Mouse (Mus musculus) midbrain, embryonic 10.5 days (tissue): Measurements from ENCODE around the gene Utp4. TPM values are rescaled to one million over a fixed set of nuclear protein-coding genes. Genes with fewer than 3 reads are reported as not detected.
"Not testable (repeated sequence)": the region's sequence is repeated elsewhere in the genome, so short reads cannot be mapped to it uniquely, and the experiment has no call there.

Experiments
- DNase-seq: peaks from one replicate; pipeline ENCODE4 v3.0.0-alpha.2; 2017; ENCODE audit warnings: low spot score
- H3K27ac ChIP-seq: fragments of 300-500 bp; sonication (generic); replicated peaks from 2 replicates; pipeline ENCODE4 v1.5.1; 2016; ENCODE audit warnings: mild to moderate bottlenecking
- H3K27me3 ChIP-seq: fragments of 300-500 bp; sonication (generic); 2 replicates; pipeline ENCODE4 v1.6.1; 2016; ENCODE audit warnings: low read depth, mild to moderate bottlenecking; ENCODE audit not compliant: poor library complexity, severe bottlenecking
- H3K36me3 ChIP-seq: fragments of 300-500 bp; sonication (generic); 2 replicates; pipeline ENCODE4 v1.6.1; 2016; ENCODE audit warnings: mild to moderate bottlenecking, moderate library complexity
- H3K4me1 ChIP-seq: fragments of 300-500 bp; sonication (generic); 2 replicates; pipeline ENCODE4 v1.6.1; 2016
- H3K4me3 ChIP-seq: fragments of 300-500 bp; sonication (generic); 2 replicates; pipeline ENCODE4 v1.5.1; 2016; ENCODE audit warnings: mild to moderate bottlenecking, moderate library complexity
- H3K9me3 ChIP-seq: fragments of 300-500 bp; sonication (generic); replicated peaks from 2 replicates; pipeline ENCODE4 v1.6.1; 2016; ENCODE audit warnings: mild to moderate bottlenecking
- WGBS: fragments of 180-500 bp; shearing (Covaris S2); methylation state at CpG from one replicate; pipeline ENCODE4 v1.1.7; 2016; 5-methylcytosine and 5-hydroxymethylcytosine counted together
- polyA plus RNA-seq: library from polyadenylated mRNA; unstranded; fragments of >200 nt; fragmentation: Nextera tagmentation; extraction: Ambion mirVana; gene quantifications from 2 replicates; pipeline ENCODE4 v1.2.1, GENCODE M21; 2016

The Utp4 gene
- polyA plus RNA-seq, 1 experiment from 2014 or later: 93.7 TPM

DNA sequence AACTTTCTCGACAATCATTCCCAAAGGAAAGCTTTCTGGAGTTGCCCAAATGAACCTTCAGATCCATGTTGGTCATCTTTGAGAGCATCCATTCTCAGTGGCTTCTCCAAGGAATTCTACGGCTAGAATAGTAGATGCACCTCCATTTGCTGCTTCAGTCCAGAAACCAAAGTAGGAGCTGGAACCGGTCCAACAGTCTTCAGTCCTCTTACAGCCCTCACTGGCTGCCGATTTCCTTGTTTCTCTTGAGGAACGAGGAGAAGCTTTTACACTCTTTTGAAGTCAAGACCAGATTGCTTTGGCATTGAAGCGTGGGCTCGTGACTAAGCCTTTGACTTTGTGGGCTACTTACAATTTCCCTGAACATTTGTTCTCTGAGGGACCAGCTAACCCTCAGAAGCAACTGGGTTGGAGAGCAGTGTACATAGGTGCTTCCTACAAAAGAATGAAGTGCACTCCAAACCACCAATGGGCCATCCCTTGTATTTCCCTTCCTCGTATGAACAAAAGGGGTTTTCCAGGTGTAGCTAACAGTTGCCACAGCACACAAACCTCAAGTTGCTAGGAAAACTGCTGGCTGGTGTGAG, 13.2 kb upstream of the Utp4 start:
- Histone ChIP-seq H3K27me3 (no peaks in the 10 kb centered on the region), H3K4me1 (no peaks in the 10 kb centered on the region), H3K27ac (no peak overlapping the region), H3K9me3 (no peaks in the 10 kb centered on the region), H3K36me3 (peaks cover 98% of the 10 kb centered on the region), H3K4me3 (no peak overlapping the region)
- no peak for DNase-seq
- WGBS: 96% methylated on average over 8 of the region's 8 CpGs

DNA sequence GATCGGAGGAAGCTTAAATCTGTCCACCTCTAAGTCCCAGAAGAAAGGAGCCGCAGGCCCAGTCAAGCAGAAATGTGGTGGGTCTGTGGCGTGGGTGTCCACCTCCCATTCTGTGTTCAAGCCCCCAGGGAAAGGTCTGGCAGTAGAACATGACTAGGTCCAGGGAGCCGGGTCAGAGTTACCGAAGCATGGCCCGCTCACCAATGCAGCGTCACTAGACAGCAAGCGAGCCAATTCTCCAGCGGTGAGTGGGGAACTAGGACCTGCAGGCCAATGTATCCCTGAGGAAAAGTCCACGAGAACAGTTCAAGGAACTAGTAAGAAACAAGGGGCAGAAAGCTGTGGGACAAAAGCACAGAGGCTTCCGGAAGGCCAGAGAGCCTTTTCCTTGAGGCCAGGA, 9.3 kb upstream of the Utp4 start:
- H3K36me3 ChIP-seq: peaks cover 83% of the 10 kb centered on the region
- not testable (repeated sequence) for DNase-seq, H3K4me1 ChIP-seq, H3K27ac ChIP-seq, H3K9me3 ChIP-seq, H3K27me3 ChIP-seq, H3K4me3 ChIP-seq
- 95% methylated on average over 11 of the region's 11 CpGs for WGBS

DNA sequence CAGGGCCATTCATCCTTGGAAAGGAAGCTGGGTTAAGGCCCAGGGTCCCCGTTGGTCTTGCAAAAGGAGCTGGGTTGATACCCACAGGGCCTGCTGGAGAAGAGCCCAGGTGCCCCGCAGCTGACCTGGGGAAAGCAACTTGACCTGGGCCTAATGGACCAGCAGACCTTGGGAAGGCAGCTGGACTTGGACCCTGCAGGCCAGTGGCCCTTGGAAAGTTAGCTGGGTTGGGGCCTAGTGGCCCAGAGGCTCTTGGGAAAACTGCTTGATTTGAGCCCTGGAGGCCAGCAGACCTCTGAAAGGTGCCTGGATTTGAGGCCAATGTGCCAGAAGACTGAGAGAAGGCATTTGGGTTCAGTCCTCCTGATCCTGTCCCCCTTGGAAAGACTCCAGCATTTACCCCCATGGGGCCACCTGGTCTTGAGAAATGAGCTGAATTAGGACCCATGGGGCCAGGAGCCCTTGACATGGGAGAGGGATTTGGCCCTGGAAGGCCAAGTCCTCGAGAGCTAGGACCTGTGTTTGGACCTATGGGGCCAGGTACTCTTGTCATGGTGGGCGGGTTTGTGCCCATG, 8.5 kb upstream of the Utp4 start:
- 95% methylated on average over 4 of the region's 4 CpGs for WGBS
- H3K36me3 ChIP-seq: peaks cover 82% of the 10 kb centered on the region
- not testable (repeated sequence) for H3K9me3 ChIP-seq, H3K27me3 ChIP-seq, H3K27ac ChIP-seq, H3K4me1 ChIP-seq, H3K4me3 ChIP-seq, DNase-seq

DNA sequence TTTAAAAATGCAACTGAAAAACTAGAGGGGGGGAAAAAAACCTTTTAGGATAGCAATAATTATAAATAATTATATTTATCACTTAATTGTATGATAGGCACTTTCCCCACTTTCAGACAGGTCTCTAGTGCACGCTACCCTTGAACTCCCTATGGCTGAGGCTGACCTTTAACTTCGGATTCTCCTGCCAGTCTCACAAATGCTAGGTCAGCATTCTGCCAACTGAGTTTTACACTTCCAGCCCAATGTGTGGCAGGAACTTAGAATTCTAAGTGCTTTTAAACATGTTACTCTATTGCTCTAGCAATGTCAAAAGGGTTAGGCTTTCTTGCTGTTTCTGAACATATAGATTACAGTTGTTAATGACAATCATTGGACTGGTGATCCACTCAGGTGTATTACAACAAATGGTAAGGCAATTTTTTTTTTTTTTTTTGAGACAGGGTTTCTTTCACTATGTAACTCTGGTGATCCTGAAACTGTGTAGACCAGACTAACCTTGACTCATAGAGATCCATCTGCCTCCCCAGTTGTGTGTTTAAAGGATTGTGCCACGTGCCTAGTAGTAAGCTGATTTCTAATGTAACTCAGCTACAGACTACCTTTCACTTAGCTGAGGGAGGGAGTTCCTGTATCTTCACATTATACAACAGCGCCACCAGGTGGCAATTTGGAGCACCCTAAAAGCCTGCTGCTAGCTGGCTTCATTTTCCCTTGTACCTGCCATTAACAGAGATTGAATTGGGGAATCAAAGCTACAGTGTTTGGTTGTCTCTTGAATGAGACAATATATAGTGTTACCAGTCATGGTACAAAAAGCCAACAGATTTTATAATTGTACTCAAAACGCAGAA, 5.9 kb upstream of the Utp4 start:
- Histone ChIP-seq H3K27ac (no peak overlapping the region), H3K4me1 (peaks cover 23% of the 10 kb centered on the region), H3K36me3 (peaks cover 63% of the 10 kb centered on the region), H3K9me3 (no peaks in the 10 kb centered on the region), H3K4me3 (no peak overlapping the region), H3K27me3 (no peaks in the 10 kb centered on the region)
- WGBS: 60% methylated on average over 5 of the region's 5 CpGs
- peak; percentile 61 for DNase-seq

DNA sequence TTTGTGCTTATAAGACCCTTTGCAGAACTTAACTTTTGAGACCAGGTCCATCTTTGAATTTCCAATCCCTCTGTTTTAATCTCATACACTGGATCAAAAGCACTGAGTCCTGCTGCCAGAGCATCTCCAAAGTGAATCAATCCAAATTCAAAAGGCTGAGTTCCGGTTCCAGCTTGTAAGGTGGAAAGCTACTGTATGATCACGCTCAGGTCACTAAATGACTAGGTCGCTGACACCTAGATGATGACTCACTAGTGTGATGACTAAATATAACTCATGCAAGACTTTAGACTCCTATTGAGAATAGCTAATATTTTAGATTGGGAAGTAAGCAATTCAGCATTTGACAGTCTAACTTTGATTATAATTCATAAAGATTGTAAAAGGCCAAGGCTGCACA, 4.6 kb upstream of the Utp4 start:
- no peak for DNase-seq
- H3K4me3 ChIP-seq: no peak overlapping the region
- no peak overlapping the region for H3K27ac ChIP-seq
- H3K9me3 ChIP-seq: no peaks in the 10 kb centered on the region
- peaks cover 24% of the 10 kb centered on the region for H3K4me1 ChIP-seq
- no peaks in the 10 kb centered on the region for H3K27me3 ChIP-seq
- H3K36me3 ChIP-seq: peaks cover 50% of the 10 kb centered on the region
- WGBS: 91% methylated on average over 3 of the region's 3 CpGs

DNA sequence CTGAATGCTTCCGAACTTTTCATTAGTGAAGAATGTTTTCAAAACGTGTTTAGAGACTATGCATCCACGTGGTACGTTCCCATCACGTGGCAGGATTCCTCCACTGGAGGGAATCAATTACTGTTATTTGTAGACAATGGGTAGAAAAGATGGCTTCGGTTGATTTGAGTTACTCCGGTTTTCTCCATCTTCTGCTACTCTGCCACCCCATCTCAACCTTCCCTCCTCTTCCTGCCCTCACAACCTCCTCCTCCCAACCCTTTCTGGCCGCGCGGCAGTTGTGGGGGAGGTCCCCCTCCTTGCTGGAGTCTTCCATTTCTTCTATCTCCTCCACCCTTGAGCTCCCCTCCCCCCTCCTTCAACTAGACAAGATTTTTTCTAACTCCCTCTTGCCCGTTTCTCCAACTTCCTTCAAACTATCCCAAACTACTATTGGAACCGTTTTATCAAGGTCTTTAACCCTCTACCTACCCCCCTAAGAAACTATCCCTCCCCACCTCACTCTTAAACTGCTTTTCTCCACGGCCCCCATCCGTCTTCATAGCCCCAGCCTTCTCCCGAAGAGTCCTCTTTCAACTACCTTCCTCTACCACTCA, 1.1 kb upstream of the Utp4 start:
- Histone ChIP-seq H3K4me1 (peaks cover 38% of the 10 kb centered on the region), H3K27ac (peak overlapping the region; percentile 100), H3K27me3 (no peaks in the 10 kb centered on the region), H3K36me3 (peaks cover 43% of the 10 kb centered on the region), H3K9me3 (no peaks in the 10 kb centered on the region), H3K4me3 (peak overlapping the region; percentile 99)
- peak; percentile 71 for DNase-seq
- under 1% methylated on average over 15 of the region's 15 CpGs for WGBS

DNA sequence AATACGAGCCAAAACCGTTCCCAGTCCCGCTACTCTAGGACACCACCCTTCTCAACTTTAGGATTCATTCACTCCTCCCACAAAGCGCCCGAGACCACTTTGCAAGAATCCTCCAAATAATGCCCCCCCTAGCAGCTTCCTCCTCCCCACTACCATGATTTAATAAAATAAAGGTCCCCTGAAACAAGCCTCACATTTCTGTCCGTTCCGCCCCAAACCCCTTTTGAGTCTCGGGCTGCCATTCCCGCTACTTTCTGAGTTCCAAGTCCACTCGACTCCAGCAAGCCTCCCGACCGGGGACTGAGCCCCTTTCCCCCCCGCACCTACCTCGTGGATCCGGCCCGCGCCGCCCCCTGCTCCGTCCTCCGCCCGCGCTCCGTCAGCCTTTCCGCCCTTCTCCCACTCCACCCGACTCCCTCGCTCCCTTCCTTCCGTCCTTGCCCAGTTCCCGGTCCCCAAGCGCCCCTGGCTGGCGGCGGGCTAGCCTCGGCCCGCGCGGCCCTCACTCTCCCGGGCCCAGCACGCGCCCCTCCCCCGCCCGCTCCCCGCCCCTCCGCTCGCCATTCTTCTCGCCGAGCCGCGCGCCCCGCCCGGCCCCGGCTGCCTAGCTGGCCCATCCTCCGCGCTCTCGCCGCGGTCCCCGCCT, 507 bp upstream of the Utp4 start:
- DNase-seq: peak; percentile 82
- Histone ChIP-seq H3K36me3 (peaks cover 49% of the 10 kb centered on the region), H3K27me3 (no peaks in the 10 kb centered on the region), H3K4me3 (peak overlapping the region; percentile 99), H3K9me3 (no peaks in the 10 kb centered on the region), H3K4me1 (peaks cover 38% of the 10 kb centered on the region), H3K27ac (peak overlapping the region; percentile 100)
- WGBS: under 1% methylated on average over 57 of the region's 57 CpGs

DNA sequence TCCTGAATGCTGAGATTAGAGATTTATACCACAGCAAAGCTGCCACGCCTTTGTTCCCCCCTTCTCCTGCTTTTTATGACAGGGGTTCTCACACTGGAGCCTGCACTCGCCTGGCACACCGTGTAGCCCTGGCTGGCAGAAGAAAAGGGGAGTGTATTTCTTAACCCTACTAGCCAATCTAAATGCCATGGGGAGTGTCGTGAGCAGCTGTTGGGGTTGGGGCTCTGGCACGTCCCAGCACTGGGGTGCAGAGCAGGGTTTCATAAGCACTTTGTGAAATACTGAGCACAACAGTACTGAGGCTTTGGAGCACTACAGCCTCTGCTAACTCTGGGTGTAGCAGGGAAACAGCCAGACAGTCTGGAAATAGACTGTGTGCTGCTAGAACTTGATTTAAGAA, 6.0 kb downstream of the Utp4 start:
- Histone ChIP-seq H3K27ac (no peak overlapping the region), H3K4me1 (peaks cover 8% of the 10 kb centered on the region), H3K36me3 (peaks cover 100% of the 10 kb centered on the region), H3K4me3 (no peak overlapping the region), H3K27me3 (no peaks in the 10 kb centered on the region), H3K9me3 (no peaks in the 10 kb centered on the region)
- no peak for DNase-seq
- 97% methylated on average over 5 of the region's 5 CpGs for WGBS

DNA sequence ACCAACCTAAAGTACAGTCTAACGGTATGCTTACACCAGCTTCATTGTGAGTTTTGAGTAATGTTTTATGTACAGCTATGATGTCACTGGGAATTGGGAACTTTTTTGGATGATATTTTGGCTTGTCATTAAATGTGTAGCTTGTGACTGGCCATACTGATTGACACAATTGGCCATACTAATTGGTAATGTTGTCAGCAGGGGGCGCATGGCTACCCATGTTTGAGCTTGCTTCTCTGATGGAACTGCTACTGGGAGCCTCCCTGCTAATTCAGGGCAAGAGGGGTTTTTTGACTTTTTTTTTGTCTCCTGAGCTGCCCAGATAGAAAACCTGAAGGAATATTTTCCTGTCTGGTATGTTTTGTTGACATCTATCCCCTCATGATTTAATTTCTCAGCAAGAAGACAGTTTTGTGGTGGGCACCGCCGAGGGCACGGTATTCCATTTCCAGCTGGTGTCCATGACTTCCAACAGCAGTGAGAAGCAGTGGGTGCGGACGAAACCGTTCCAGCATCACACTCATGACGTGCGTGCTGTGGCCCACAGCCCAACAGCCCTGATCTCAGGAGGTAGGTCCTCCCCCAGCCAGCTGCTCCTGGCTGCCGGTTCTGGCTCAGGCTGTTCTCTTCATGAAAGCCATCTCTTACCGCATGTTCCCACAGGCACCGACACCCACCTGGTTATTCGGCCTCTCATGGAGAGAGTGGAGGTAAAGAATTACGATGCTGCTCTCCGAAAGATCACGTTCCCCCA, 12.5 kb downstream of the Utp4 start:
- Histone ChIP-seq H3K27ac (no peak overlapping the region), H3K4me1 (no peaks in the 10 kb centered on the region), H3K36me3 (peaks cover 93% of the 10 kb centered on the region), H3K27me3 (no peaks in the 10 kb centered on the region), H3K4me3 (no peak overlapping the region), H3K9me3 (no peaks in the 10 kb centered on the region)
- DNase-seq: peak; percentile 34
- 94% methylated on average over 17 of the region's 17 CpGs for WGBS

DNA sequence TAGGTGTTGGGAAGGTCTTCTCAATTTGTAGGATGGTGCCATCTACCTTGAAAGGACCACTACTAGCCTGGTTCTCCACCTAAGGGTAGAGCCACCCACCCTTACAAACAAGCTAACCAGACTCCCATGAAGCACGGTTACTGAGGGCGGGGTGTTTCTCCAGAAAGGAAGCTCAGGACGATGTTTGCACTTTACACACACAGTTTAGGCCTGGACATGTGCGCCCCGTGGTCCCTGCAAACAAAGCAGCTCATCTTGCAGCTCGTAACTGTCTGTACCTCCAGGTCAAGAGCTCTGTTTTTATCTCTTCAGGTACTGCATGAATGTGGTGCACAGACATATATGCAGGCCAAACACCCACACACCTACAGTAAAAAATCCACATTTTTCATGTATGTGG, 13.2 kb downstream of the Utp4 start:
- Histone ChIP-seq H3K9me3 (no peaks in the 10 kb centered on the region), H3K27ac (no peak overlapping the region), H3K4me1 (no peaks in the 10 kb centered on the region), H3K36me3 (peaks cover 93% of the 10 kb centered on the region), H3K27me3 (no peaks in the 10 kb centered on the region), H3K4me3 (no peak overlapping the region)
- WGBS: 94% methylated on average over 6 of the region's 6 CpGs
- DNase-seq: no peak

DNA sequence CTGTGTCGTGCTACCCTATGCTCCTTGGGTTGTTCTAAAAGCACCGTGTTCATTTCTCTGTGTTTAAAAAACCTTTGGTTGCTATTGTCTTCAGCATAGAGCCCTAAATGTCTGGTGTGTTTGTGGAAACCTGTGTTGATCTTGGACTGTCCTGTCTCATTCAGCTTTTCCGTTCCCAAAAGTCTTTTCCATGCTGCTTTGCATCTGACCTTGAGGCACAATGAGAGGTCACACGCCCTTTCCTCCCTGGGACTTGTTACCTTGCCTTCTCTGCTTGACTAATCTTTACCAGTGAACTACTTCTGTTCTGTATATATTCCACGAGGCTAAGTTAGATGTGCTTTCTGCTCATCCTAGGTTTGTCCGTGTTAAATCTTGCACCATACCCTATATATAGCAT, 14.0 kb downstream of the Utp4 start:
- peaks cover 93% of the 10 kb centered on the region for H3K36me3 ChIP-seq
- DNase-seq: no peak
- H3K4me3 ChIP-seq: no peak overlapping the region
- H3K9me3 ChIP-seq: no peaks in the 10 kb centered on the region
- H3K27me3 ChIP-seq: no peaks in the 10 kb centered on the region
- H3K27ac ChIP-seq: no peak overlapping the region
- no peaks in the 10 kb centered on the region for H3K4me1 ChIP-seq
- WGBS: 89% methylated on average over 6 of the region's 6 CpGs

DNA sequence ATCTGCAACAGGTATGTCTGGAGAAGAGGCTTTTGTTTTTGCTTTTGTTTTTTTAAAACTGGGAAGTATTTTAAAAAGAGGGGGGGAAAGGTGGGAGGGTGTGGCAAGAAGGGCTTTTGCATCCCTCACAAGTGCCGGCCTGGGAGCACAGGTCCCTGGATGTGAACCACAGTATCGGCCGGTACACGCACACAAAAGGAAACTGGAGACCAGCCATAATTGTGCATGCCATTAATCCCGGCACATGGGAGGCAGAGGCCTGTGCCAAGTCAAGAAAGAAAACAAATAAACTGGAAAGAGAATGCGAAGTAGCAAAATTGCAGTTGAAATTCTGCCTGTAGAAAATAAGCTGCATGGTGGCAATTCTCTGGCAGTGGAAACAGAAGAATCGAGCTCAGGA, 14.9 kb downstream of the Utp4 start:
- Histone ChIP-seq H3K36me3 (peaks cover 93% of the 10 kb centered on the region), H3K9me3 (no peaks in the 10 kb centered on the region), H3K27ac (no peak overlapping the region), H3K4me3 (no peak overlapping the region), H3K4me1 (no peaks in the 10 kb centered on the region), H3K27me3 (no peaks in the 10 kb centered on the region)
- DNase-seq: no peak
- WGBS: 92% methylated on average over 7 of the region's 7 CpGs
